Mouse (Mus musculus): Measurements from ENCODE around the gene Gm28035.

The Gm28035 gene

GRCm38 (mm10) chr2:30250166-30251128 lies 10.1 kb downstream of the Gm28035 start:
- H3K36me3 ChIP-seq (ENCODE audit: control insufficient read depth, insufficient read depth, low read length, poor library complexity, severe bottlenecking) = peaks cover 1% of the 10 kb centered on the region
- no peak for DNase-seq (ENCODE audit: low read depth, low spot score)
- H3K27me3 ChIP-seq (ENCODE audit: control insufficient read depth, insufficient read depth, low read length, poor library complexity, severe bottlenecking) = no peaks in the 10 kb centered on the region

- peaks cover 6% of the 10 kb centered on the region for H3K36me3 ChIP-seq (ENCODE audit: control insufficient read depth, insufficient read depth, low read length, poor library complexity, severe bottlenecking)
- H3K27me3 ChIP-seq (ENCODE audit: control insufficient read depth, insufficient read depth, low read length, poor library complexity, severe bottlenecking) = no peaks in the 10 kb centered on the region
- DNase-seq (ENCODE audit: low read depth, low spot score) = peak; percentile 74
Measured at GRCm38 (mm10) chr2:30251417-30252104, 11.2 kb downstream of the Gm28035 start.

GRCm38 (mm10) chr2:30252521-30252920 lies 12.2 kb downstream of the Gm28035 start:
- Histone ChIP-seq H3K36me3 (ENCODE audit: control insufficient read depth, insufficient read depth, low read length, poor library complexity, severe bottlenecking) (peaks cover 9% of the 10 kb centered on the region), H3K27me3 (ENCODE audit: control insufficient read depth, insufficient read depth, low read length, poor library complexity, severe bottlenecking) (no peaks in the 10 kb centered on the region)
- no peak for DNase-seq (ENCODE audit: low read depth, low spot score)

GRCm38 (mm10) chr2:30253809-30254208 lies 13.4 kb downstream of the Gm28035 start:
- no peak for DNase-seq (ENCODE audit: low read depth, low spot score)
- H3K36me3 ChIP-seq (ENCODE audit: control insufficient read depth, insufficient read depth, low read length, poor library complexity, severe bottlenecking) = peaks cover 11% of the 10 kb centered on the region
- no peaks in the 10 kb centered on the region for H3K27me3 ChIP-seq (ENCODE audit: control insufficient read depth, insufficient read depth, low read length, poor library complexity, severe bottlenecking)

- Histone ChIP-seq H3K36me3 (ENCODE audit: control insufficient read depth, insufficient read depth, low read length, poor library complexity, severe bottlenecking) (peaks cover 11% of the 10 kb centered on the region), H3K27me3 (ENCODE audit: control insufficient read depth, insufficient read depth, low read length, poor library complexity, severe bottlenecking) (no peaks in the 10 kb centered on the region)
- DNase-seq (ENCODE audit: low read depth, low spot score) = no peak
Measured at GRCm38 (mm10) chr2:30255631-30256395, 15.4 kb downstream of the Gm28035 start.

- Histone ChIP-seq H3K27me3 (ENCODE audit: control insufficient read depth, insufficient read depth, low read length, poor library complexity, severe bottlenecking) (no peaks in the 10 kb centered on the region), H3K36me3 (ENCODE audit: control insufficient read depth, insufficient read depth, low read length, poor library complexity, severe bottlenecking) (peaks cover 11% of the 10 kb centered on the region)
- no peak for DNase-seq (ENCODE audit: low read depth, low spot score)
Measured at GRCm38 (mm10) chr2:30256616-30257350, 16.4 kb downstream of the Gm28035 start.

GRCm38 (mm10) chr2:30257699-30258460 lies 17.5 kb downstream of the Gm28035 start:
- Histone ChIP-seq H3K27me3 (ENCODE audit: control insufficient read depth, insufficient read depth, low read length, poor library complexity, severe bottlenecking) (no peaks in the 10 kb centered on the region), H3K36me3 (ENCODE audit: control insufficient read depth, insufficient read depth, low read length, poor library complexity, severe bottlenecking) (peaks cover 11% of the 10 kb centered on the region)
- no peak for DNase-seq (ENCODE audit: low read depth, low spot score)

- DNase-seq (ENCODE audit: low read depth, low spot score) = no peak
- peaks cover 15% of the 10 kb centered on the region for H3K36me3 ChIP-seq (ENCODE audit: control insufficient read depth, insufficient read depth, low read length, poor library complexity, severe bottlenecking)
- no peaks in the 10 kb centered on the region for H3K27me3 ChIP-seq (ENCODE audit: control insufficient read depth, insufficient read depth, low read length, poor library complexity, severe bottlenecking)
Measured at GRCm38 (mm10) chr2:30258600-30258999, 18.2 kb downstream of the Gm28035 start.

GRCm38 (mm10) chr2:30259131-30260064 lies 19.0 kb downstream of the Gm28035 start:
- H3K27me3 ChIP-seq (ENCODE audit: control insufficient read depth, insufficient read depth, low read length, poor library complexity, severe bottlenecking) = no peaks in the 10 kb centered on the region
- no peak for DNase-seq (ENCODE audit: low read depth, low spot score)
- H3K36me3 ChIP-seq (ENCODE audit: control insufficient read depth, insufficient read depth, low read length, poor library complexity, severe bottlenecking) = peaks cover 15% of the 10 kb centered on the region

GRCm38 (mm10) chr2:30261064-30261736 lies 20.8 kb downstream of the Gm28035 start:
- Histone ChIP-seq H3K27me3 (ENCODE audit: control insufficient read depth, insufficient read depth, low read length, poor library complexity, severe bottlenecking) (no peaks in the 10 kb centered on the region), H3K36me3 (ENCODE audit: control insufficient read depth, insufficient read depth, low read length, poor library complexity, severe bottlenecking) (peaks cover 12% of the 10 kb centered on the region)
- peak; percentile 43 for DNase-seq (ENCODE audit: low read depth, low spot score)

- H3K27me3 ChIP-seq (ENCODE audit: control insufficient read depth, insufficient read depth, low read length, poor library complexity, severe bottlenecking) = no peaks in the 10 kb centered on the region
- DNase-seq (ENCODE audit: low read depth, low spot score) = no peak
Measured at GRCm38 (mm10) chr2:30261921-30262839, 21.8 kb downstream of the Gm28035 start.

More at GRCm38 (mm10) chr2:30261921-30262839, 21.8 kb downstream of the Gm28035 start:
- peaks cover 6% of the 10 kb centered on the region for H3K36me3 ChIP-seq (ENCODE audit: control insufficient read depth, insufficient read depth, low read length, poor library complexity, severe bottlenecking)
